Mouse (Mus musculus) ES-E14 (cell line): ENCODE results near the gene Grm4. TPM values are rescaled to one million over a fixed set of nuclear protein-coding genes. Genes with fewer than 3 reads are reported as not detected.

ENCODE experiments used
- DNase-seq: peaks from one replicate; pipeline ENCODE4 v3.0.0-alpha.2; 2013; ENCODE audit warnings: low read depth, low spot score
- H3K27ac ChIP-seq: 2 replicates; pipeline ENCODE4 v1.5.1; 2012; ENCODE audit warnings: low read depth, mild to moderate bottlenecking, low read length, moderate library complexity, mixed read lengths; ENCODE audit not compliant: poor library complexity, insufficient read depth, severe bottlenecking
- H3K36me3 ChIP-seq: 2 replicates; pipeline ENCODE4 v1.6.1; 2012; ENCODE audit warnings: mild to moderate bottlenecking, low read length, moderate library complexity, mixed read lengths; ENCODE audit not compliant: control insufficient read depth, poor library complexity, insufficient read depth, severe bottlenecking
- H3K4me1 ChIP-seq, 2 experiments: fragments of 150-350 bp in 1 of 2; sonication (generic) in 1 of 2; 2 replicates each; pipeline ENCODE4 v1.6.1; 2012; ENCODE audit warnings: low read length in 2 of 2, mild to moderate bottlenecking in 1 of 2, mixed read lengths in 1 of 2; ENCODE audit not compliant: control insufficient read depth in 2 of 2, insufficient read depth in 2 of 2, poor library complexity in 1 of 2
- H3K4me3 ChIP-seq, 2 experiments: fragments of 150-350 bp in 1 of 2; sonication (generic) in 1 of 2; 2 replicates each; pipeline ENCODE4 v1.5.1; 2012; ENCODE audit warnings: low read length in 2 of 2, low read depth in 1 of 2, mild to moderate bottlenecking in 1 of 2, mixed read lengths in 1 of 2; ENCODE audit not compliant: insufficient read depth in 1 of 2, poor library complexity in 1 of 2, severe bottlenecking in 1 of 2
- H3K9ac ChIP-seq: 2 replicates; pipeline ENCODE4 v1.6.1; 2012; ENCODE audit warnings: low read depth, mild to moderate bottlenecking, low read length, mixed read lengths; ENCODE audit not compliant: poor library complexity, insufficient read depth, severe bottlenecking
- H3K9me3 ChIP-seq: fragments of 150-350 bp; sonication (generic); 2 replicates; pipeline ENCODE4 v1.6.1; 2012; ENCODE audit warnings: low read depth, mild to moderate bottlenecking, low read length; ENCODE audit not compliant: control insufficient read depth, insufficient read depth
- CHD2 ChIP-seq: IDR thresholded peaks from 2 replicates; pipeline ENCODE4 v1.6.1; 2014; ENCODE audit warnings: mild to moderate bottlenecking, low read depth, low read length, inconsistent platforms
- HCFC1 ChIP-seq: IDR thresholded peaks from 2 replicates; pipeline ENCODE4 v1.6.1; 2012; ENCODE audit warnings: low read length, inconsistent platforms, borderline replicate concordance; ENCODE audit not compliant: insufficient read depth
- MAFK ChIP-seq: IDR thresholded peaks from 2 replicates; pipeline ENCODE4 v1.6.1; 2014; ENCODE audit warnings: mild to moderate bottlenecking, low read depth, low read length, inconsistent platforms; ENCODE audit not compliant: insufficient read depth
- ZC3H11A ChIP-seq: IDR thresholded peaks from 2 replicates; pipeline ENCODE4 v1.6.1; 2012; ENCODE audit warnings: low read depth, mild to moderate bottlenecking, inconsistent platforms, low read length, borderline replicate concordance
- ZNF384 ChIP-seq: IDR thresholded peaks from 2 replicates; pipeline ENCODE4 v1.6.1; 2012; ENCODE audit warnings: low read depth, low read length, inconsistent platforms
- in situ Hi-C, 2 experiments: fragments of 600-800 bp; cut with MboI; formaldehyde crosslinking; loops; one replicate each; pipeline ENCODE4 v1.15.1; 2025; ENCODE audit warnings: low sequenced_read_pairs in 2 of 2, inconsistent platforms in 1 of 2; ENCODE audit not compliant: unreplicated experiment in 2 of 2
- total RNA-seq: library from RNA; depleted of rRNA; stranded (reverse); fragments of 300-350 nt; gene quantifications from 2 replicates; pipeline ENCODE4 v1.2.3, GENCODE M21; 2012

The Grm4 gene
- total RNA-seq, 1 experiment: 0.49 TPM

DNA sequence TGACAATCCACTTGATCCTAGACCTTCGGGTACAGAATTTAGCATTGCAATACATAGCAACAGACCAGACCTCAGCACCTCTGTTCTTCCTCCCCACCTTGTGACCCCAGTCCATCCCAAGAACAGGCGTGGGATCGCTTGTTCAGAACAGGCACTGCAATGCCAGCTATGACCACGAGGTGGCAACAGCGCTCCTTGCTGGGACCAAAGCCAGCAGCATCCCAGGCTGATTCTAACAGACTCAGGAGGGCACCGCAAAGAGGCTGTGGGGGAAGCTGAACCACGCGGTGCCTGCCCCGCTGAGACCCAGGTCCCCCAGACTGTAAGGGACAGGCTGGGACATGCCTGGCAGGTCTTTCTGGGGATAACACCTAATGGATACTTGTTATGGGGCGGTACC lies 13.5 kb upstream of the Grm4 start:
- Histone ChIP-seq H3K27ac (no peak overlapping the region), H3K36me3 (no peaks in the 10 kb centered on the region), H3K9ac (no peak overlapping the region), H3K9me3 (peaks cover 9% of the 10 kb centered on the region; the same call in 1 of the 2 replicates), H3K4me3 (peak overlapping the region; percentile 21 to 22; a peak in 2 of 4 replicates), H3K4me1 (no peaks in the 10 kb centered on the region)
- in situ Hi-C loops: no loop called here
- DNase-seq: peak; percentile 87
- no peak for TF ChIP-seq CHD2
- TF ChIP-seq ZC3H11A: peak; percentile 93; the same call in 1 of the 2 replicates
- no peak for TF ChIP-seq HCFC1
- TF ChIP-seq MAFK: no peak
- no peak for TF ChIP-seq ZNF384

DNA sequence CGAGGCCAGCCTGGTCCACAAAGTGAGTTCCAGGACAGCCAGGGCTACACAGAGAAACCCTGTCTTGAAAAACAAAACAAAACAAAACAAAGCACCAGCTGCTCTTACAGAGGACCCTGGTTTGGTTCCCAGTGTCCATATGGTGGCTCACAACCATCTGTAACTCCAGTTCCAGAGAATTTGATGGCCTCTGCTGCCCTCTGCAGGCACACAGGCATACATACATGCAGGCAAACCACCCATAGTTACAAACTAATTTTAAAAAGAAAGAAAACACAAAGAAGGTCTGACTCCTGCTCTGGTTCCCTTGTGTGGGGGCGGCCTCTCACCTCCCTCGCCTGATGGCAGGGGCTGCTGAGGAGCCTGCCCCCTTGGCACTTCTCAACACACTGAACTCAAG lies 12.2 kb upstream of the Grm4 start:
- DNase-seq: no peak
- in situ Hi-C loops: no loop called here

DNA sequence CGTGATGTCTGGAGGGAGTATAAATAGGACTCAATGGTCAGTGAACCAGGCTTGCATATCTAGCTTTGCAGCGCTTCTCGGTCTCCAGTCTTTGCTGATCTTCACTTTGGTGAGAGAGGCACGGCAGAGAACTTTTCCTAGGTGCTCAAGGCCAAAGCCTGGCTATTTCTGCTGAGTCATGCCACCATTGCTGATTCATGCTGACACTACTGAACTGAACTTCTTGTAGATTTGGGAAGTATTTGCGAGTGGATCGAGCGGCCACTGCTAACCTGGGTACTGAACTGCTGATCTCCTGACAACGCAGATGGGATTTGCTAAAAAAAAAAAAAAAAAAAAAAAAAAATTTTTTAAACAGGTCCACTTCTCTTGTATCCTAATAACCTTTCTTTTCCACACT lies 10.9 kb upstream of the Grm4 start:
- Histone ChIP-seq H3K36me3 (no peaks in the 10 kb centered on the region), H3K27ac (no peak overlapping the region; the same call in 1 of the 2 replicates), H3K9ac (no peak overlapping the region), H3K9me3 (peaks cover 9% of the 10 kb centered on the region; the same call in 1 of the 2 replicates), H3K4me1 (0 out of 4 replicates have a peak, but pooled peaks cover 0 to 2% of the 10 kb centered on the region in 2 experiments), H3K4me3 (no peak overlapping the region)
- TF ChIP-seq HCFC1 (no peak), ZC3H11A (no peak), MAFK (peak; percentile 90), ZNF384 (peak; percentile 52), CHD2 (no peak)
- in situ Hi-C loops: no loop called here
- no peak for DNase-seq

More for the DNA sequence above, 12.2 kb upstream of the Grm4 start:
- H3K9me3 ChIP-seq: peaks cover 9% of the 10 kb centered on the region; the same call in 1 of the 2 replicates
- H3K36me3 ChIP-seq: no peaks in the 10 kb centered on the region
- H3K4me1 ChIP-seq: 0 out of 4 replicates have a peak, but pooled peaks cover 0 to 2% of the 10 kb centered on the region in 2 experiments
- H3K9ac ChIP-seq: no peak overlapping the region
- no peak overlapping the region for H3K27ac ChIP-seq
- H3K4me3 ChIP-seq: no peak overlapping the region
- TF ChIP-seq HCFC1 (no peak), CHD2 (no peak)

DNA sequence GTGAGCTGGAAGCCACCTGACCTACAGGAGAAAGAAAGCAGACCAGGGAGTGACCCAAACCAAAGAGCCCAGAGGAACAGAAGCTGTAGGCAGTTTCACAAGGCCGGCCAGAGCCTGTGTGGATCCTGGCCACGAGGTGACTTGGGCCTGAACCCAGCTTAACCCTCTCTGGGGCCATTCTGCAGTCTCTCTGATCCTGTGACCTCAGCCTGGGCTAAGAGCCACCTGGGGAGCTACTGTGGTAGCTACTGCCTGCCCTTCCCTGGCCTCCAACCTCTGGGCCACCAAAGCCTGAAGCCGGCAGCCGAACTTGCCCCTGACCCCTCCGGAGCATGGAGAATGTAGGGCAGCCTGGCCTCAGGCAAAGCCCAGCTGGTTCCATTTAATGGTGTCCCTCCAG lies 7.6 kb upstream of the Grm4 start:
- H3K36me3 ChIP-seq: no peaks in the 10 kb centered on the region
- no peak overlapping the region for H3K4me3 ChIP-seq
- peaks cover 9% of the 10 kb centered on the region; the same call in 1 of the 2 replicates for H3K9me3 ChIP-seq
- TF ChIP-seq HCFC1: no peak
- TF ChIP-seq ZC3H11A: no peak
- TF ChIP-seq MAFK: no peak
- TF ChIP-seq CHD2: no peak
- no peak for TF ChIP-seq ZNF384
- 0 out of 4 replicates have a peak, but pooled peaks cover 0 to 2% of the 10 kb centered on the region in 2 experiments for H3K4me1 ChIP-seq
- no peak overlapping the region for H3K27ac ChIP-seq
- H3K9ac ChIP-seq: no peak overlapping the region
- DNase-seq: no peak
- in situ Hi-C loops: no loop called here

DNA sequence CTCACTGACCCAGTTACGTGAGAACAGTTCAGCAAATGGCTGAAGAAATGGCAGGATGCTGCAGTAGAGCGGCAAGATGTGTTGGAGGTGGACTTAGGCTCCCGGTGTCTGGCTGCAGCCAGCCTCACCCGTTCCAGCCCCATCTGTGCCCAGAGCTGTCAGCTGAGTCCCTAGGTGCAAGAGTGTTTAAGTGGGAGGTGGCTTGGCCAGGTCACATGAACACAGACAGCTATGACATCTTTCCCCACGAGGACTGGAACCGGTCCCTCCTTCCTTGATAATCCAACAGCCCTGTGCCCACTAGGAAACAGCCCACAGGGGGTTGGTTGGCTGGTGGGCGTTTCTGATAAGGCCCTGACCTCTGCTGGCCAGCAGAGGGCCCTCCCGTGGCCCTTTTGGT lies 6.8 kb upstream of the Grm4 start:
- in situ Hi-C loops: no loop called here
- Histone ChIP-seq H3K27ac (no peak overlapping the region), H3K4me1 (0 out of 4 replicates have a peak, but pooled peaks cover 0 to 2% of the 10 kb centered on the region in 2 experiments), H3K36me3 (no peaks in the 10 kb centered on the region), H3K9ac (no peak overlapping the region), H3K9me3 (peaks cover 9% of the 10 kb centered on the region; the same call in 1 of the 2 replicates), H3K4me3 (no peak overlapping the region)
- TF ChIP-seq MAFK (no peak), ZNF384 (no peak), HCFC1 (no peak), CHD2 (no peak), ZC3H11A (no peak)
- DNase-seq: no peak
